In the genomic region with DNA sequence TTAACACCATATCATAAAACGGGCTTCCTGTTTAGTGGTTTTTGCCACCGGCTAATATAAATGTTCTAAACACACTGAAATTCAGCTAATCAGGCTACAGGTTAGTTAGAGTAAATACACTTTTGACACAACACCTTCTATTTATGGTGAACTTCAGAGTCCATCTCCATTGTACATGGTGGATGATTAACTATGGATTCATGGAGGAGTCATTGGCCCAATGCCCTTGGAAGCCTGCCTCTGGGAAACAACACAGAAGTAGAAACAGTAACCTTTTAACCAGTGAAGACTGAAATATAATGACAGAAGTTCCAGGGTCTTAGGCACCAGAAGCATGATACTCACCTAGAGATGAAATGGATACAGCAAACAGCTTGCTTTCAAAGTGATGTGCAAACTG, we compare ENCODE assay signal across 17 mouse cellular contexts. TPM values are rescaled to one million over a fixed set of nuclear protein-coding genes. Genes with fewer than 3 reads are reported as not detected.
DNase-seq lines count a peak whose midpoint lies in the region; ATAC-seq and TF ChIP-seq lines count a peak whose summit lies in the region.
"Had no signal": no experiment of that assay in that cellular context is flagged by ENCODE, and none has a peak within 500 bp of the region (broad histone marks: within the 10 kb centered on the region; RNA-seq: fewer than 3 reads in every experiment).

No protein-coding gene starts in this region.

- no peaks in the 10 kb centered on the region for H3K36me3 ChIP-seq in heart, postnatal 0 days (replicated peaks; ENCODE audit: control insufficient read depth, insufficient read depth, low read length)
- no peaks in the 10 kb centered on the region for H3K36me3 ChIP-seq in intestine, postnatal 0 days (ENCODE audit: control insufficient read depth, insufficient read depth)
- H3K36me3 ChIP-seq: embryonic facial prominence, embryonic 10.5 days; hindbrain, embryonic 15.5 days; limb, embryonic 13.5 days; neural tube, embryonic 15.5 days had no signal

- no peak overlapping the region for H3K4me2 ChIP-seq in heart, postnatal 0 days (ENCODE audit: low read depth, low read length)
- H3K4me2 ChIP-seq in intestine, postnatal 0 days (replicated peaks; ENCODE audit: low read depth), result 0 out of 2 replicates have a peak overlapping the region, but pooled peaks have one; percentile 3
- H3K4me2 ChIP-seq: hindbrain, embryonic 15.5 days; limb, embryonic 13.5 days; lung, embryonic 14.5 days; neural tube, embryonic 15.5 days had no signal

- intact Hi-C loops in heart, postnatal 10 days (cut with DNase I), result no loop called here

- 0 out of 2 replicates have a peak overlapping the region, but pooled peaks have one; percentile 46 for H3K27ac ChIP-seq in heart, postnatal 0 days (ENCODE audit: low read depth)
- no peak overlapping the region for H3K27ac ChIP-seq in intestine, postnatal 0 days (ENCODE audit: low read depth, low read length)
- H3K27ac ChIP-seq: embryonic facial prominence, embryonic 10.5 days; gastrocnemius, adult 2 months; hindbrain, embryonic 15.5 days; limb, embryonic 13.5 days; neural tube, embryonic 15.5 days had no signal

- no peaks in the 10 kb centered on the region for H3K27me3 ChIP-seq in heart, postnatal 0 days (ENCODE audit: control insufficient read depth, insufficient read depth, low read length)
- H3K27me3 ChIP-seq in intestine, postnatal 0 days (replicated peaks; ENCODE audit: control insufficient read depth, insufficient read depth, low read length), result no peaks in the 10 kb centered on the region
- H3K27me3 ChIP-seq: hindbrain, embryonic 15.5 days; limb, embryonic 13.5 days; neural tube, embryonic 15.5 days had no signal

- TF ChIP-seq EP300 in heart, postnatal 0 days (IDR thresholded peaks at IDR 0.05; ENCODE audit: low read depth), result no peak

- no peak for ATAC-seq in heart, postnatal 0 days (ENCODE audit: insufficient read depth, low read depth)
- peak; percentile 46 for ATAC-seq in intestine, postnatal 0 days
- ATAC-seq: midbrain, embryonic 16.5 days had no signal

- WGBS in heart, postnatal 0 days, result 79% methylated on average over 2 of the region's 2 CpGs
- 50% methylated on average over 2 of the region's 2 CpGs for WGBS in intestine, postnatal 0 days

- no peak for TF ChIP-seq CTCF in heart, postnatal 0 days (IDR thresholded peaks at IDR 0.05; ENCODE audit: low read depth)
- no peak for TF ChIP-seq CTCF in intestine, postnatal 0 days (IDR thresholded peaks at IDR 0.05; ENCODE audit: low read depth)

- peaks cover 17% of the 10 kb centered on the region for H3K4me1 ChIP-seq in heart, postnatal 0 days (ENCODE audit: control insufficient read depth, insufficient read depth)
- H3K4me1 ChIP-seq in intestine, postnatal 0 days (replicated peaks; ENCODE audit: control insufficient read depth, insufficient read depth, low read length), result 0 out of 2 replicates have a peak, but pooled peaks cover 4% of the 10 kb centered on the region
- H3K4me1 ChIP-seq: embryonic facial prominence, embryonic 10.5 days; hindbrain, embryonic 15.5 days; neural tube, embryonic 15.5 days had no signal

- H3K9ac ChIP-seq in heart, postnatal 0 days (replicated peaks; ENCODE audit: low read depth, low read length), result no peak overlapping the region
- no peak overlapping the region for H3K9ac ChIP-seq in intestine, postnatal 0 days (ENCODE audit: low read depth, low read length)
- H3K9ac ChIP-seq: hindbrain, embryonic 15.5 days; limb, embryonic 13.5 days; lung, embryonic 14.5 days; neural tube, embryonic 15.5 days had no signal

- H3K9me3 ChIP-seq in heart, postnatal 0 days (replicated peaks; ENCODE audit: control insufficient read depth, low read length), result no peaks in the 10 kb centered on the region
- no peaks in the 10 kb centered on the region for H3K9me3 ChIP-seq in intestine, postnatal 0 days (ENCODE audit: control insufficient read depth)
- H3K9me3 ChIP-seq: embryonic facial prominence, embryonic 10.5 days; hindbrain, embryonic 15.5 days; limb, embryonic 13.5 days; neural tube, embryonic 15.5 days had no signal

- no peak for DNase-seq in heart, postnatal 0 days (ENCODE audit: low spot score)
- DNase-seq in heart, postnatal 10 days, result no peak
- peak; percentile 90 for DNase-seq in kidney, adult 9 months
- DNase-seq in kidney, postnatal 36 days, result peak; percentile 81 to 82
- no peak for DNase-seq in spleen, postnatal 36 days (ENCODE audit: low spot score in 2 of 2)
- DNase-seq in thymus, postnatal 36 days, result no peak
- DNase-seq: adrenal gland, adult 2 months; cerebellum, adult 9-10 months; gastrocnemius, adult 2 months; lung, embryonic 14.5 days; lung, postnatal 36 days had no signal

- no peak overlapping the region for H3K4me3 ChIP-seq in heart, postnatal 0 days (ENCODE audit: low read depth, low read length)
- no peak overlapping the region for H3K4me3 ChIP-seq in intestine, postnatal 0 days (ENCODE audit: low read depth, low read length)
- H3K4me3 ChIP-seq: embryonic facial prominence, embryonic 10.5 days; gastrocnemius, adult 2 months; hindbrain, embryonic 15.5 days; limb, embryonic 13.5 days; neural tube, embryonic 15.5 days had no signal

RNA-seq across cellular contexts. Expression of a gene that starts 23.5 kb away (rescaled TPM):
- 7.4 and 11.0 TPM in 2 replicates for total RNA-seq in heart, postnatal 0 days (2014; rRNA removed; ENCODE audit: low replicate concordance)
- 7.2 and 7.8 TPM in 2 replicates for polyA plus RNA-seq in heart, postnatal 0 days (2015; fragmentation: Nextera tagmentation; extraction: Ambion mirVana)
- total RNA-seq in heart, postnatal 10 days (2021), result 1 to 10 TPM; 7.4 to 8.4 TPM
- 4.4 and 4.8 TPM in 2 replicates for polyA plus RNA-seq in intestine, postnatal 0 days (2015; fragmentation: Nextera tagmentation; extraction: Ambion mirVana)

Comparison
In these comparisons a context has a peak if more than half of its experiments do, and no peak if none do; other contexts are left out.
1. DNase-seq: peak in kidney, adult 9 months (single experiment) and kidney, postnatal 36 days (2 of 2); none in heart, postnatal 0 days (single experiment), heart, postnatal 10 days (0 of 2), spleen, postnatal 36 days (0 of 2) and thymus, postnatal 36 days (0 of 2).